Mouse (Mus musculus): ENCODE results near the gene Bhlhe40.

The Bhlhe40 gene

GRCm38 (mm10) chr6:108663241-108664194, 3.1 kb downstream of the Bhlhe40 start:
- no peak for DNase-seq

- no peak for DNase-seq
These were observed 4.2 kb downstream of the Bhlhe40 start for GRCm38 (mm10) chr6:108664533-108665150.

- no peak for DNase-seq
These were observed 5.2 kb downstream of the Bhlhe40 start for GRCm38 (mm10) chr6:108665587-108665986.

- no peak for DNase-seq
These were observed 6.4 kb downstream of the Bhlhe40 start for GRCm38 (mm10) chr6:108666648-108667488.

GRCm38 (mm10) chr6:108667599-108668021, 7.2 kb downstream of the Bhlhe40 start:
- no peak for DNase-seq

- peak; percentile 40 for DNase-seq
These were observed 7.9 kb downstream of the Bhlhe40 start for GRCm38 (mm10) chr6:108668321-108668786.

GRCm38 (mm10) chr6:108670276-108670675, 9.8 kb downstream of the Bhlhe40 start:
- DNase-seq = no peak

GRCm38 (mm10) chr6:108670821-108671220, 10.4 kb downstream of the Bhlhe40 start:
- DNase-seq = no peak

- DNase-seq = no peak
These were observed 11.7 kb downstream of the Bhlhe40 start for GRCm38 (mm10) chr6:108672094-108672493.

GRCm38 (mm10) chr6:108674221-108674620, 13.8 kb downstream of the Bhlhe40 start:
- DNase-seq = no peak

GRCm38 (mm10) chr6:108676783-108677340, 16.4 kb downstream of the Bhlhe40 start:
- DNase-seq = no peak

GRCm38 (mm10) chr6:108677697-108678096, 17.3 kb downstream of the Bhlhe40 start:
- DNase-seq = no peak

GRCm38 (mm10) chr6:108678227-108678626, 17.8 kb downstream of the Bhlhe40 start:
- no peak for DNase-seq

- no peak for DNase-seq
These were observed 20.1 kb downstream of the Bhlhe40 start for GRCm38 (mm10) chr6:108680503-108680902.

- no peak for DNase-seq
These were observed 20.7 kb downstream of the Bhlhe40 start for GRCm38 (mm10) chr6:108681084-108681483.

- DNase-seq = no peak
These were observed 22.7 kb downstream of the Bhlhe40 start for GRCm38 (mm10) chr6:108683140-108683539.

GRCm38 (mm10) chr6:108684430-108684829, 24.0 kb downstream of the Bhlhe40 start:
- DNase-seq = no peak

- no peak for DNase-seq
These were observed 25.4 kb downstream of the Bhlhe40 start for GRCm38 (mm10) chr6:108685758-108686355.

GRCm38 (mm10) chr6:108686930-108687329, 26.5 kb downstream of the Bhlhe40 start:
- no peak for DNase-seq

GRCm38 (mm10) chr6:108688344-108688743, 27.9 kb downstream of the Bhlhe40 start:
- DNase-seq = no peak

GRCm38 (mm10) chr6:108692986-108693385, 32.6 kb downstream of the Bhlhe40 start:
- DNase-seq = no peak
